Mouse (Mus musculus) gastrocnemius, adult 2 months (tissue): ENCODE measurements at regions not wholly inside any gene's neighbourhood (a gene's known extent, or its start where the extent isn't known, plus 50 kb on each side); places are given as distances from the start of the nearest gene placed in this dataset.

Experiments
- DNase-seq: peaks from one replicate; pipeline ENCODE4 v3.0.0; 2022
- H3K27ac ChIP-seq: fragments of 200-600 bp; 2 replicates; pipeline ENCODE4 v1.8.1; 2022; ENCODE audit warnings: mild to moderate bottlenecking
- H3K4me3 ChIP-seq: fragments of 200-600 bp; 2 replicates; pipeline ENCODE4 v1.8.1; 2022; ENCODE audit warnings: mild to moderate bottlenecking, moderate library complexity
- CTCF ChIP-seq: fragments of 200-600 bp; IDR thresholded peaks from 2 replicates; pipeline ENCODE4 v1.8.1; 2022; ENCODE audit warnings: antibody characterized with exemption, mild to moderate bottlenecking, moderate library complexity
- intact Hi-C: fragments of 180-260 bp; cut with DNase I; formaldehyde crosslinking; loops from one replicate; pipeline ENCODE4 v1.15.1; 2025

GRCm38 (mm10) chrX:70261360-70261759 is 103.5 kb downstream of the Ids start:
- TF ChIP-seq CTCF, result no peak
- no peak for DNase-seq
- intact Hi-C loops, result no loop called here
- H3K4me3 ChIP-seq, result no peak overlapping the region
- H3K27ac ChIP-seq, result no peak overlapping the region

- Histone ChIP-seq H3K27ac (no peak overlapping the region), H3K4me3 (no peak overlapping the region)
- DNase-seq, result no peak
- no peak for TF ChIP-seq CTCF
- intact Hi-C loops, result no loop called here
Measured at GRCm38 (mm10) chrX:70216011-70216410, 148.9 kb downstream of the Ids start.

- H3K27ac ChIP-seq, result no peak overlapping the region
- intact Hi-C loops, result no loop called here
- no peak for TF ChIP-seq CTCF
- H3K4me3 ChIP-seq, result no peak overlapping the region
- DNase-seq, result no peak
Measured at GRCm38 (mm10) chrX:70184427-70185090, 180.3 kb downstream of the Ids start.

GRCm38 (mm10) chrX:70169737-70170136 is 195.1 kb downstream of the Ids start:
- H3K4me3 ChIP-seq, result no peak overlapping the region
- intact Hi-C loops, result no loop called here
- no peak for TF ChIP-seq CTCF
- DNase-seq, result no peak
- no peak overlapping the region for H3K27ac ChIP-seq

GRCm38 (mm10) chrX:70161011-70161410 is 203.9 kb downstream of the Ids start:
- Histone ChIP-seq H3K27ac (no peak overlapping the region), H3K4me3 (no peak overlapping the region)
- no peak for DNase-seq
- peak; percentile 38 for TF ChIP-seq CTCF
- intact Hi-C loops, result no loop called here
